Mouse (Mus musculus) adrenal gland, postnatal 4 days (tissue): ENCODE measurements around the gene Tmem170. TPM values are rescaled to one million over a fixed set of nuclear protein-coding genes. Genes with fewer than 3 reads are reported as not detected.

Source experiments
- DNase-seq, 2 experiments: peaks; one replicate each; pipeline ENCODE4 v3.0.0; 2021 to 2022; ENCODE audit warnings: low spot score in 2 of 2, mixed read lengths in 2 of 2
- long read RNA-seq, 2 experiments: library from polyadenylated mRNA; stranded (forward); transcript quantifications; one replicate each; pipeline ENCODE4 v2.0.0; 2021
- total RNA-seq, 2 experiments: library from RNA; stranded (reverse); gene quantifications; 2 replicates each; pipeline ENCODE4 v1.2.3; 2021

Gene Tmem170
- total RNA-seq = 1 to 10 TPM; 5.9 to 6.1 TPM
- long read RNA-seq, experiment 1, partial matches to known transcripts = 0 of 3 reads
- long read RNA-seq, experiment 1, other reads (novel, unspliced or antisense) = 3 of 3 reads
- long read RNA-seq, experiment 2, partial matches to known transcripts = 0 of 4 reads
- long read RNA-seq, experiment 2, other reads (novel, unspliced or antisense) = 1 of 4 reads

DNA sequence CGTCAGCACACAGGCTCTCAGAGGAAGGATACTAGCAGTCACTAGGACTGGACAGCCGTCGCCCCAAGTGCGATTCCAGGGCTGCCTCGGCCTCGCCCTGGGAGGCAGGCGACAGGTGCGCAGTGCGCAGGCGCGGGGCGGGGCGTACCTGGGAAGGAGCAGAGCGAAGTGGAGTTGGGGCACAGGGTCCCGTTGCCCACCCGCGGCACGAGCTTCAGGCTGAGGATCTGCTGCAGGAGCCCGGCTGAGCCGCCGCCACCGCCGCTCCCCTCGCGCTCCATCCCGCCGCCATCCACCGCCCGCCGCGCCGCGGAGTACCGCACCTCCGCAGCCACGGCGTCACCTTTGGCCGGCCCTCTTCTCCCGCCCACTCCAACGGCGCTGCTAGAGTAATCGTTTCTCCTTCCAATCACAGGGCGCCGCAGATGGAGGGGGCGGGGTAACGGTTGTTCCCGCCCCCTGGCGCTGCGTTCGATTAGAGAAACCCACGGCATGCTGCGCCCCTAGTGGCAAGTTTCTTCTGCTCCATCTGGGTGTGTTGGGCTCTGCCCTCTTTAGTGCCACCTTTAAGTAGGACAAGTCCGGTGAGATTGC, at the start of gene Tmem170:
Tmem170 (minus strand) TSS at position 396 of the 594 bp plus-strand sequence.
- DNase-seq = peak; percentile 85 to 95

DNA sequence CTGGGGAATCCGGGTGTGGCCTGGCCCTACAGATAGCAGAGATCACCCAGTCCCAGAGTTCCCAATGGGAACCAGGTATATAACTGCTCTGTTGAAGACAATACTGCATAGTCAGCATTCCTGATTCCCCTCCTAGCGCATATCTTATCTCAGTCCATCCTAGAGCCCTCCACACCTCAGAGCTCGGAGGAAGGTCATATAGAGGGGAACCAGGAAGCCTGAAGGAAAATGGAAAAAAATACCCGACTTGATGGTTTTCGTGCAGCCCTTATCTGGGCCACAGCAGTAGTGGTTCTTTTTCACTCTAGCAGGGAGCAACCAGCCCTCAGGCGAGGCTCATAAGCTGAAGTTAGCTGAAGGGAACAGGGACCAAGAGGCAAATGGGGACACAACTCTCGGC, 48.4 kb upstream of the Tmem170 start:
- no peak for DNase-seq

GRCm38 (mm10) chr8:111923383-111923804, 46.8 kb upstream of the Tmem170 start:
- no peak for DNase-seq

- no peak for DNase-seq
These were observed 44.4 kb upstream of the Tmem170 start for GRCm38 (mm10) chr8:111920971-111921370.

- no peak for DNase-seq
These were observed 43.1 kb upstream of the Tmem170 start for GRCm38 (mm10) chr8:111919663-111920062.

DNA sequence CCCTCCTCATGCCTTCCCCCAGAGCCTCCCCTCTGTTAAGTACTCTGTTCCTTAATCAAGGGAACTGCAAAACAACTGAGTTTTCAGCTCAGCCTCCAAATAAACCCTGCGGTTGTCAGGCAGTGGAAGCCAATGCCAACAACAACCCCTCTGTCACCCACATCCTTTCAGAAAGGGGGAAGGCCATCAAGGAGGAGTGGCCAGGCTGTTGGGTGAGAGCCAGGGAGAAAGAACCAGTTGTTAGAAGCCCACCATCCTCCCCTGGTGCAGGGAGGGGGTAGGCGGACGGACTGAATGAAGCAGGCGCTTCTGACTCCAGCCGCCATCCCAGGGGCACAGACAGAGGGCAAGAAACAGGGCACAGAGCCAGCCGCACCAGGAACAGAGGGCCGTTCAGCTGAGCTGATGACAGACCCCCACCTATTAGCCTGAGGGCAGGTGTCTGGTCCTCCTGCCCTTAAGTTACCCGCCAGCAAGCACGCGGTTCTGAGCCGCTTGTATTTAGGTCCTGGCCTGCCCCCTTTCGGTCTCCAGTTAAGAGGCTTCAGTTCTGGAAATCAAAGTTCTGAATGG, 36.4 kb upstream of the Tmem170 start:
- no peak for DNase-seq

- DNase-seq = no peak
These were observed 35.0 kb upstream of the Tmem170 start for GRCm38 (mm10) chr8:111911572-111911971.

DNA sequence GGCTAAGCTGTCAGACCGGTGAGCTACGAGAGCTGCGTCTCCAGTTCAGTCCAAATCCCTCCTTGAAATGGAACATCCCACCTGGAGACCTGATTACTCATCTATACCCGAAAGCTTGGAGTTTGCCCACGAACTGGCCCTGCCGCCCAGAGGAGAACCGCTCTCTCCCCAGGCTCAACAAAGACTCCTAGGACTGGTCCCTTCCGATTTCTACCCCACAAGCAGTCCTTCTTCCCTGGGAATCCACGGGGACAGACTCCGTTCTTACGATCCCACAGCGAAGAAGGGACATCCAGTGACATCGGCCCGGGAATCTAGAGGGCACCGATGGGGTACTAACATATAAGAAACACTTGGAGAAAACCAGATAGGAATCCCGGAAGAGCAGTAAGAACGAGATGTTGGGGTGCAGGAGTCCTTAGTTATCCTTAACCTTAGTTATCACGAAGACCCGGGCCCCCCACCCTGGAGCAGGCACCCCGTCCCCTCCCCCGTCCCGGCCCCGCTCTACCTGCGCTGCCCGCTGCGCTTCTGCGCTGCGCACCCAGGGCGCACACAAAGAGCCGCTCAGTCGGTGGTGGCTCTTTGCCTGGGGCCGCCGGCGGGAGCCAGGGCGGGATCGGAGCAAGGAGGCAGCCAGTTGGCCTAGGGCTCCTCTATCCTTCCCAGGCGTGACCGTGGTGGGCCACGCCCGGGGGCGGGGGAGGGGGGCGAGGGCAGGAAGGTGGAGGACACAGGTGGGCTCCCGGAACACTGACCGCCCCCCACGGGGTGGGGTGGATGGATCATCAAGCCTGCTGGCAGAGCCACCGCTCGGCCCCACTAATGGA, 33.3 kb upstream of the Tmem170 start, which contains the start of gene Chst5:
Chst5 (minus strand) TSS at position 827 of the 830 bp plus-strand sequence.
- no peak for DNase-seq

DNA sequence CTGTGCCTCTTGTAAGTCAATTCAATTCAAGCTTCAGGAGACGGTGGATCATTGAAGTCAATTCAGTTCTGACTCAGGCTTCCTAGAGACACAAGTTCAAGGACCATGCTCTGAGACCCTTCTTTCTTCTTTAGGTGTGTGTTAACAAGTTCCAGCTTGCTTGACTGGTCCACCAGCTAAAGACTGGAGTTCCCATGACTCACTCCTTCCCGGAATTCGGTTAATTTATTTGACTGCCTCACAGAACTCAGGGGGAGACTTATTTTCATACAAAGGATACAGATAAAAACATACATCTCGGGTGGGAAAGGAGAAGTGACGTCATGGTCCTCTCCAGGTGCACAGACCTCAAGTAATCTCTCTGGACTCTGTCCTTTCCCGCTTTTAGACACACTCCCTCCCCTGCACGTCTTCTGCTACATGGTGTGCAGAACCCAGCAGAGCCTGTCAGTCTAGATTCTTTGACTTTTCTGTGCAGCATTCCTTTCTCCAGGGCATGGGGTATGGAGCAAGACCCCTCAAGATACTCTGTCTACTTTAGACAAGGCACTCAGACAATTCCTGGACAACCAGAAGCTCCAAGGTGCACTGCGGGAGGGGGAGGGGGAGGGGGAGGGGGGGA, 29.1 kb upstream of the Tmem170 start:
- DNase-seq = no peak

GRCm38 (mm10) chr8:111902080-111902479, 25.5 kb upstream of the Tmem170 start:
- DNase-seq = no peak

- DNase-seq = no peak
These were observed 22.0 kb upstream of the Tmem170 start for GRCm38 (mm10) chr8:111898586-111898985.

DNA sequence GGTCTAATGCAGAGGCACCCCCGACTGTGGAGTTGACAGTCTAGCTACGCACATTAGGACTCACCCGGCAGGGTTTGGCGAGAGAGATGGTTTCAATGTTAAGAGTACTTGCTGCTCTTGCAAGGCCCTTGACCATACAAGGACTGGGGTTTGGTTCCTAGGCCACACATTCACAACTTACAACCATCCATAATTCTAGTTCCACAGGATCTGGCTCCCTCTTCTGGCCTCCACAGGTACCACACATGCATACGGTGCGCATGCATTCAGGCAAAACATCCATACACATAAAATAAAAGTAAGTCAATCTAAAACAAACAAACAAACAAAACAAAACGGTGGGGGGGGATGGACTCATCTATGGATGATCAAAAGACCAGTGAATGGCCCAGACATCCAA, 18.4 kb upstream of the Tmem170 start:
- DNase-seq = no peak

GRCm38 (mm10) chr8:111892615-111893014, 16.1 kb upstream of the Tmem170 start:
- no peak for DNase-seq

DNA sequence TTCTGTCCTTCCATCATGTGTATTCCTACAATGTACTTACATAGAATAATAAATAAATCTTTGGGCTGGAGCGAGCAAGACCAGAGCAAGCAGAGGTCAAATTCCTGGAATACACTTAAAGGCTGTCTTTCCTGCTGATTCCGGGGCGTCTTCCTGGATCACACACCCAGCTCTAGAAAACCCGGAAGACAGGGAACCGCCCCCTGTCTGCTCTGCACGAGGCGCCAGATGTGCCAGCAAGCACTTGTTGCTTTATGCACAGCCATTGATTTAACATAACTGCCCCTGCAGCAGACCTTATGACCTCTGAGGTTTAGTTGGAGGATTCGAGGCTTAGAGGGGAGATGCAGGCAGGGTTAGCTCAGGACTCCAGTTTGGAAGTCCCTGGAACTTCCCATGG, 15.4 kb upstream of the Tmem170 start:
- DNase-seq = no peak

DNA sequence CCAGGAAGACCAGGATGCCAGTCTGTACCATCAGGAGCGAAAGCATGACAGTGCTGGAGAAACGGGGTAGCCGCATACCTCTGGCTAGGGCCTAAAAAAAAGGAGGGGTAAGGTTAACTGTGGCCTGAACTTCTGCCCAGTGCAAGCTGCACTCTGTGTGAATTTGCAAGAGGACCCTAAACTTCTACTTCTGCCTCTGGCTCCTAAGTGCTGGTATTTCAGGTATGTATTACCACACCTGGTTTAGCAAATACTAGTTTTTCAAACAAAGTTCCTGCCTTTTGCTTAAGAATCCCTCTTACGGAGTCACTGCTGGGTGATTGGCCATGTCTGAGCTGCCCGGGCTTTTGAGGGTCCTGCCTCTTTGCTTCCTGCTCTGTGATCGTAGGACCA, 14.4 kb upstream of the Tmem170 start:
- no peak for DNase-seq

DNA sequence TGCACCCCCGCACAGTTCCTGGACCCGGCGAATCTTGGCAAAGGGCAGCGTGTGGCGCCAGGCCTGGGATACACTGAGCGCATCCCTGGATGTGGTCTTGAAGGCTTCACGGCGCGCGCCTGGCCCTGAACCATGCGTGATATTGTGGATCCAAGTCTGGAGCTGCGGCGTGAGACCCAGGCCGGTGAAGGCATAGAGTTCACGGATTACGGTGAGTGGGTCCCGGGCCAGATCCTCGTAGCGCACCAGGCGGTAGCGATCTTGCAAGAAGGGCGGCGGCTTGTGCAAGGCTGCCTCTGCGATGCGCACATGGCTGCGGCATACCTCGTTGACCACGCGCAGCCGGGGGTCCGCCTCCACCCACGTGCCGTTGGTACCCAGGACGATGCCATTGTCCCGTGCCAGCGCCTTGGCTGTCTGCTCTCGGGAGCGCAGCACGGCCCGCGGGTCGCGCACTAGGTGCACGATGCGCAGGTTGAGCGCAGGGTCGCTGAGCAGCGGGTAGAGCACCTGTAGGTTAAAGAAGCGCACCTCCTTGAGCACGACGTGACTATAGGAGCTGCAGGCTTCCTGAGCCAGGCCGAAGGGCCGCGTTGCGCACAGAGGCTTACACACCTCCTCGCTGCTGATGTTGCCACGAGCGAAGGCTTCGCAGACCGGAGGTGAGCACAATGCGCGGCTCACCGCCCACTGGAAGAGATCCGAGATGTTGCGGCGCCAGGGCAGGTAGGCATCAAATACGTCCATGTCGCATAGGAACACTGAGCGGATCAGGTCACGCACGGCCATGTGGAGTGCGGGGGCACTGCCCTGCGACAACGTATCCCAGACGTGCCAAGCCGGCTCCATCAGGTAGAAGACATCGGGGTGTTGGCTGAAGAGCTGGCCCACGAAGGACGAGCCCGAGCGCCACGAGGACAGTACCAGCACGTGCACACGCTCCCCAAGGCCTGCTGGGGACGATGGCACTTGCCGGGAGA, 13.7 kb upstream of the Tmem170 start:
- no peak for DNase-seq

- DNase-seq = no peak
These were observed 11.6 kb upstream of the Tmem170 start for GRCm38 (mm10) chr8:111888091-111888650.

- DNase-seq = no peak
These were observed 10.9 kb upstream of the Tmem170 start for GRCm38 (mm10) chr8:111887479-111887878.

- DNase-seq = no peak
These were observed 7.1 kb upstream of the Tmem170 start for GRCm38 (mm10) chr8:111883615-111884014.

GRCm38 (mm10) chr8:111881591-111881990, 5.0 kb upstream of the Tmem170 start:
- DNase-seq = no peak
